Mouse (Mus musculus): Measurements from ENCODE around the gene Igfbp3.

Gene Igfbp3

GRCm38 (mm10) chr11:7213501-7214341 is at the start of gene Igfbp3:
Gene Igfbp3 (minus strand): TSS chr11:7213923.
- in situ Hi-C loops (cut with MboI, MseI): loop anchor here in 1 of 2 experiments (5.0 to 25.0 kb wide), 2 partner anchors 1024 to 1194 kb away; no protein-coding TSS in a partner anchor

DNA sequence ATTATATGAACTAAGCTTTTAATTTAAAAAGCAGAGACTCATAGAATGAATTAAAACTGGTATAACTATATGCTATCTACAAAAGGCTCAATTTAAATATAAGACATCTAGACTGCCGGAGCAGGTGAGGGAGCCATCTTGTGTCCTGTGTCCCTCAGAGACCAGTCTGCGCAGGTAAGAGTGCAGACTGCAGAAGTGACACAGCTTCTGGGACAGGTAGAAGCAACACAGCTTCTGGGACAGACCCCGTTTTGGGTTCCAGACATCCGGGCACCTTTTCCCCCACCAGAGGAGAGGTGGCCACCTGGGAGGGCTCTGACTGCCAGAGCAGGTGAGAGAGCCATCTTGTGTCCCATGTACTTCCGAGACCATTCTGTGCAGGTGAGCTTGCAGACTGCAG is 37.1 kb upstream of the Igfbp3 start:
- in situ Hi-C loops (cut with MboI, MseI): no loop called here

DNA sequence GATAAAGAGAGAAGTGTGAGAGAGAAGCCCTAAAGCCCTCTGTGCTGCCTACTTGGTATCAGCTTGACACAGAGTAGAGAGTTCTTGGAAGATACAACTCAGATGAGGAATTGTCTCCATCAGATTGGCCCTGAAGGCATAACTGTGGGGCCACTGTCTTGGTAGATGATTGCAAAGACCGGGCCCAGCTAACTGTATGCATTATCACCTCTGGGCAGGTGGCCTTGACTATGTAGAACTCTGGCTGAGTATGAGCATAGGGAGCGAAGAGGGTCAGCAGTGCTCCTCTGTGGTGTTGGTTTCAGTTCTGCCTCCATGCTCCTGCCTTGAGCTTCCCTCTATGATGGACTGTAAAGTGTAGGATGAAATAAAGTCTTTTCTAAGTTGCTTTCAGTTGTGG is 36.7 kb upstream of the Igfbp3 start:
- in situ Hi-C loops (cut with MboI, MseI): no loop called here

- in situ Hi-C loops (cut with MboI, MseI): no loop called here
Measured at GRCm38 (mm10) chr11:7244782-7245181, 31.1 kb upstream of the Igfbp3 start.

DNA sequence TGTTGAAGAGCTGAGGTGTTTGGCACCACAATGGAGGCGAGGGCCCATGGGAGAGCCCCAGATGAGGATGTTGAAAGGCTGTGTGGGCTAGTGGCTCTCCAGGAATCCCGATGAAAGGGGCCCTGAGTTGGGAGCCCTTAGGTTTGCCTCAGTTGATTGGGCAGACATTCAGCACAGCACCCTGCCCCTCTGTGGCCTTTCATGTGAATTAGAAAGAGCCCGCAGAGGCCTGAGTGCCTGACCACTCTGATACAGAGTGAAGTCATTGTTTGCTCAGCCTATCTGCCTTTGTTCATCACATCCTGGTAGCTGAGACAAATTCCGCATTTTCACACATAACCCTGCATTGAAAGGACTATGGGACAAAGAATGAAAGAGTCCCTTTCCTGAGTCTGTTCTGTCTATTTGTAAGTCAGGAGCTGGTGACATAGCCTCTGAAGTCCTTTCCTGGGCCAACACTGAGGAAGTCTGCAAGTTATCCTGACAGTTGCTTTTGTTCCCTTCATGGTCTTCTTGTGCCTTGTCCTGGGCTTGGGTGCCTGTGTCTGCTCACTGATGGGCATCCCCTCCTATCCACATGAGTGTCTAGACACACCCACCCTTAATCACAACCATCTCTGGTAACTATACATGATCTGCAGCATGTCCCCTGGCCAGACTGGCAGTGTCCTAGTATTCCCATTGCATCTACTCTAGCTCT is 25.5 kb upstream of the Igfbp3 start:
- in situ Hi-C loops (cut with MboI, MseI): no loop called here

GRCm38 (mm10) chr11:7238546-7238945 is 24.8 kb upstream of the Igfbp3 start:
- in situ Hi-C loops (cut with MboI, MseI): no loop called here

DNA sequence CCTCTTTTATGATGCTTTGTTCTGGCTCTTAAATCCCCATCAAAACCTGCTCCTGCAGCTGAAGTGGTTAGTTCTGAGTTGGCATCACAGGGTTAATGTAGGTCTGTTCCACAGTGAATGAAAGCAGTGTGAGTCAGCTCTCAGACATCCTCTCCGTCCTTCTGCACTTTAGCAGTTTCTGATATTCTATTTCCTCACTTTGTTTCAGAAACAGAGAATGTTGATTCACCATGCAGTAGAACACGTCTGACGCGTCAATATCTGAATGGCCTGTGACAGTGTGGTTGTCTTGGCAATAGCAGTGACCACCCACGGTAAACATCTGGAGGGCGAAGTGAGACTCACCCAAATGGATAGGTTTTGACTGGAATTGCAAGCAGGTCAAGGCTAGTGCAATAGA is 24.0 kb upstream of the Igfbp3 start:
- in situ Hi-C loops (cut with MboI, MseI): no loop called here

DNA sequence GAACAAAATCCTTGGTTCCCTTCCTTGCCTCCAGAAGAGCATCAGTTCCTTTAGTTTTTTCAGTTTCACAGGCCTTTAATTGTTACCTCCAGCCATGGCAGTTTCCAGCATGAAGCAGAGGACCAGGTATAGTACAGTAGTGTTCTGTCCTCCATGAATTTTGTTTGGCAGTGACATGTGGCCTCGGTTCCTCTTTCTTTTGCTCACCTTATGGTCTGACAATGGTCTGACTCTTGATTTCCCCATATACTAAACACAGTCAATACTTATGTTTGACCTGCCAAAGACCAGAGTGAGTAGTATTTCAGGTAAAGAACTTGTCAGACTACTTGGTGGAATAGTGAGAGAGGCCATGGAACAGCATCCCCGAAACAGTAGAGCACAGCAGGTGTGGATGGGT is 23.0 kb upstream of the Igfbp3 start:
- in situ Hi-C loops (cut with MboI, MseI): no loop called here

DNA sequence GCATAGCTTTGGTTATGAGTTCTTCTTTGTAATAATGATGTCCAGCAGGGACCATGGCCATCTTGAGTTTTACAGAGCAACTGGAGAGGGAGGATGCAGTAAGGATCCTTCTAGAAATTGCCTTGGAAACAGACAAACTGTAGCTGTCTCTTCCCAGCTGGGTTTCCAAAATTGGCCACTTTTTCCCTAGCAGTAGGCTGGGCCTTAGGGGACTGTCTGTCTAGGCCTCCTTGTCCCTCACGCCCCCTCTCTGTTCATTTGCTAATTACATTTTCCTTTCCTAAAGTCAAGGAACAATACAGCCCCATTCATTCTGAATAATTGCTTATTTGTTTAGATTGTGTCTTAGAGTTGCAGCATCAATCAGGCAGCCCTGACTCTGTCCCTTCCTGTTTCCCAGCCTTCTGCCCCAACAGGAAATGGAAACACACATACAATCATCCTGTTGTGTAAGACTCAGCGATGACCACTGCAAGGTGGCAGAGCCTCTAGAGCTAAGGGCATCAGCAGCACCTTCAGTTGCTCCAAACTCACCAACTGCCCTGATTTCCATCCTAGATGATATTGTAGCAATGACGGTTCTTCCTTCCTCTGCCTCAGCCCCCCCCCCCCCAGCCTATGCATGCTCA is 21.4 kb upstream of the Igfbp3 start:
- in situ Hi-C loops (cut with MboI, MseI): no loop called here

GRCm38 (mm10) chr11:7234436-7234835 is 20.7 kb upstream of the Igfbp3 start:
- in situ Hi-C loops (cut with MboI, MseI): no loop called here

- in situ Hi-C loops (cut with MboI, MseI): no loop called here
Measured at GRCm38 (mm10) chr11:7233333-7233732, 19.6 kb upstream of the Igfbp3 start.

DNA sequence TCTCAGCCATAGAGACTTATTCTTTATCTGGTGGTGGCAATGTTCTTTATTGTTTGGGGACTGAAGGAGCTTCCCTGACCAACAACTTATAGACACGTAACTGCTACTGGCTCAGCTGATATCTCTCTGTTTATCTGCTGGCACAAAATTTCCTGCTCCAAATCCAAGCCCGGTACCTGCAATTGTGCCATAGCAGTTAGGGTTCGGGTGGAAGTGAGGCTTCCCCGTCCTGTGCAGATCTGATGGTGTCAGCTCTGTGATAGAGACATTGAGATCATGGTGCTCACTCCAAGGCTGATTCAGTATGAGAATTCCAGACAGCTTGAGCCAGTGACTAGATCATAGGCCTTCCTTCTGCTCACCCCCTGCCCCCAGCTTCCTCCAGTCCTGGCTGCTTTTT is 18.2 kb upstream of the Igfbp3 start:
- in situ Hi-C loops (cut with MboI, MseI): no loop called here

GRCm38 (mm10) chr11:7230000-7230399 is 16.3 kb upstream of the Igfbp3 start:
- in situ Hi-C loops (cut with MboI, MseI): no loop called here

- in situ Hi-C loops (cut with MboI, MseI): no loop called here
Measured at GRCm38 (mm10) chr11:7228107-7228506, 14.4 kb upstream of the Igfbp3 start.

- in situ Hi-C loops (cut with MboI, MseI): no loop called here
Measured at GRCm38 (mm10) chr11:7226810-7227550, 13.3 kb upstream of the Igfbp3 start.

- in situ Hi-C loops (cut with MboI, MseI): no loop called here
Measured at GRCm38 (mm10) chr11:7226200-7226599, 12.5 kb upstream of the Igfbp3 start.

DNA sequence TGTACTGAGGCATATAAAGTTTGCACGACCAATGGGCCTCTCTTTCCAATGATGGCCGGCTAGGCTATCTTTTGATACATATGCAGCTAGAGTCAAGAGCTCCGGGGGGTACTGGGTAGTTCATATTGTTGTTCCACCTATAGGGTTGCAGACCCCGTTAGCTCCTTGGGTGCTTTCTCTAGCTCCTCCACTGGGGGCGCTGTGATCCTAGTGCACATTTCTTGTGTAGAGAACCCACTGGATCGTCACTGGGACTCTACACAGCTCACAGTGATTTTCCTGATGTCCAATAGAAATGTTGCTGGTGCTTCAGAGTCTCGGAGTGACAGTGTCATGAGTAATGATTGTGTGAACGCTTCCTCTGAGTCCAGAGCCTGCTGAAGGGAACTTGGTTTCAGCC is 8.1 kb upstream of the Igfbp3 start:
- in situ Hi-C loops (cut with MboI, MseI): loop anchor here in 1 of 2 experiments (25.0 kb wide), 1 partner anchor 1015 kb away; no protein-coding TSS in a partner anchor

DNA sequence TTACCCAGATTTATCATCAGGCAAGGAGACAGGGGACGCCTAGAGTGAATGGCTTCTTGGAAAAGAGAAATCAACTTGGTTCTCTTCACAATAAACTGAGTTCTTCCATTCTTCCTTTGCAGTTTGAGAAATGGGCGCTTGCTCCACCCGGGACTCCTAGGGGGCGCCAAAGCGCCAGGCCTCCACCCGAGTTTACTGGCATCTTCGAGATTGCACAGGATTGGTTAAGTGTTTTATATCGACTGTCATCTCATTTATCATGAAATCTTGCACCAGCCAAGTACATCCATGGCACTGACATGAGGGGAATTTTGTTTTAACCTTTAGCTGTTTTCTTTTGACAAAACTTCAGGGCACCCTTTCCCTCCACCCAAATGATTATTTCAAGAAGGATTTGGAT is 2.0 kb upstream of the Igfbp3 start:
- in situ Hi-C loops (cut with MboI, MseI): loop anchor here in 1 of 2 experiments (25.0 kb wide), 1 partner anchor 1022 kb away; no protein-coding TSS in a partner anchor

DNA sequence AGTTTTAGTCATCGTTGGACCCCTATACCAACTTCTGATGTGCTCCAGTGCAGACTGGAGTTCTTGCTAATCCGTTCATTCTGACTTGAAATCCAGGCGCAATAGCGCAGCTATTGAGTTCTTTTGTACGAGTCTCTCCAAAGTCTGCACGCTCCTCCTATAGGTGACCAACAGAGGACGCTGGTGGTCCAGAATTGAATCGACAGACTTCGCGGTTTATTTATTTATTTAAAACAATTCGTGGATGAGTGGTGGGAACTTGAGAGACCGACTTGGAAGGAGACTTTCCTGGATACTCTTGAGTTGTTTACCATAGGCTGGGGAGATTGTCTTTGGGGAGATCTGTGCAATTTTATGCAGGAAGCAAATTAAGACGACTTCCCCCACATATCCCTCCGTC is 1.0 kb upstream of the Igfbp3 start:
- in situ Hi-C loops (cut with MboI, MseI): loop anchor here in 1 of 2 experiments (5.0 to 25.0 kb wide), 2 partner anchors 1023 to 1193 kb away; no protein-coding TSS in a partner anchor

DNA sequence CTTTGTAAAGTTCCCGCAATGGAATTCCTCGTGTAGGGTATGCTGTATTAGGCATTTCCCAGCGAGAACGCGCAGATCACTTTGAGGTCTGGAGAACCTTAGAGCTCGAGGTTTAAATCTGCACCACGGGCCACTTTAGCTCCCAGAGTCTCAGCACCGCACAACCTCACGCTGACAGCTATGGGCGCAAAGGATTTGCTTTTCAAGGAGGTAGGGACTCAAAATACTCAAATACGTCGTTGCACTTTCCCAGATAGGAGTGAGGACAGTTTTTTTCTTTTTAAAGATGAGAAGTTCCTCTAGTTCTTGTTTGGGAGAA is 578 bp upstream of the Igfbp3 start:
- in situ Hi-C loops (cut with MboI, MseI): loop anchor here in 1 of 2 experiments (5.0 to 25.0 kb wide), 2 partner anchors 1023 to 1193 kb away; no protein-coding TSS in a partner anchor

DNA sequence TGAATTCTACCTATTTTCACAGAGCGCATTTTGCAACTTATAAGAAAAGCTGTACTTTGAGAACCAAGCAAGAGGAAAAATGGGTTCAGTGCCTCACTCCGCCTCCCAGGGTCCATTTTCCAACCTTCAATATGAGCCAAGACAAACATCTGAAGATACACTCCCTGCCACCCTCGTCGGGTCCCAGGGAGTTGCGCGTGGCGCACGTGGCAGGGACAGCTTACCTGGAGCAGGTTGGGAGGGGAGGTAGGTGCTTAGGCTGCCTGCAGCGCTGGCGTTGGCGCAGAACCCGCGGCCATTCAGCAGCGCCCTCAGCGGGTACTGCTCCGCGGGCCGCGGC is 592 bp downstream of the Igfbp3 start:
- in situ Hi-C loops (cut with MboI, MseI): loop anchor here in 1 of 2 experiments (5.0 to 25.0 kb wide), 2 partner anchors 1024 to 1194 kb away; no protein-coding TSS in a partner anchor
